Mouse (Mus musculus) mouse embryonic stem cell (cell line): ENCODE measurements around the gene Hoxd3.

Experiments used
- in situ Hi-C, 2 experiments: fragments of 300-500 bp; cut with MboI; formaldehyde crosslinking; loops; 1 replicate in 1 of 2; 3 replicates in 1 of 2; pipeline ENCODE4 v1.14.3; 2019 to 2020; ENCODE audit warnings: low sequenced_read_pairs in 2 of 2, low pct_unique_long_range_greater_than_20kb in 1 of 2, mixed read lengths in 1 of 2; ENCODE audit not compliant: unreplicated experiment in 1 of 2

Gene Hoxd3

GRCm38 (mm10) chr2:74676376-74677052 is 35.2 kb upstream of the Hoxd3 start:
- in situ Hi-C loops = loop anchor here (10.0 to 25.0 kb wide), 2 partner anchors 911 to 1112 kb away; no protein-coding TSS in a partner anchor

GRCm38 (mm10) chr2:74677106-74677505 is 34.6 kb upstream of the Hoxd3 start:
- in situ Hi-C loops = loop anchor here (10.0 to 25.0 kb wide), 2 partner anchors 910 to 1112 kb away; no protein-coding TSS in a partner anchor

- in situ Hi-C loops = loop anchor here (10.0 to 25.0 kb wide), 2 partner anchors 908 to 1114 kb away; no protein-coding TSS in a partner anchor
These were observed 32.7 kb upstream of the Hoxd3 start, which contains the start of gene Hoxd11 for GRCm38 (mm10) chr2:74678891-74679595. Hoxd11 (plus strand) TSS chr2:74679557.

- in situ Hi-C loops = loop anchor here (10.0 to 25.0 kb wide), 2 partner anchors 908 to 1115 kb away; no protein-coding TSS in a partner anchor
These were observed 32.1 kb upstream of the Hoxd3 start for GRCm38 (mm10) chr2:74679596-74679971.

GRCm38 (mm10) chr2:74679980-74680379 is 31.7 kb upstream of the Hoxd3 start:
- in situ Hi-C loops = loop anchor here (10.0 to 25.0 kb wide), 3 partner anchors 55 to 1115 kb away; no protein-coding TSS in a partner anchor

- in situ Hi-C loops = loop anchor here (10.0 to 25.0 kb wide), 2 partner anchors 54 to 907 kb away; no protein-coding TSS in a partner anchor
These were observed 30.9 kb upstream of the Hoxd3 start for GRCm38 (mm10) chr2:74680561-74681398.

- in situ Hi-C loops = loop anchor here (10.0 to 25.0 kb wide), 2 partner anchors 53 to 905 kb away; no protein-coding TSS in a partner anchor
These were observed 29.9 kb upstream of the Hoxd3 start for GRCm38 (mm10) chr2:74681594-74682531.

GRCm38 (mm10) chr2:74682796-74683195 is 28.9 kb upstream of the Hoxd3 start:
- in situ Hi-C loops = loop anchor here (10.0 to 25.0 kb wide), 2 partner anchors 52 to 905 kb away; no protein-coding TSS in a partner anchor

- in situ Hi-C loops = loop anchor here (10.0 to 25.0 kb wide), 2 partner anchors 51 to 904 kb away; no protein-coding TSS in a partner anchor
These were observed 28.2 kb upstream of the Hoxd3 start for GRCm38 (mm10) chr2:74683471-74683951.

- in situ Hi-C loops = loop anchor here (10.0 to 25.0 kb wide), 2 partner anchors 51 to 903 kb away; no protein-coding TSS in a partner anchor
These were observed 27.6 kb upstream of the Hoxd3 start for GRCm38 (mm10) chr2:74684106-74684505.

- in situ Hi-C loops = loop anchor here (10.0 to 25.0 kb wide), 2 partner anchors 50 to 902 kb away; no protein-coding TSS in a partner anchor
These were observed 26.6 kb upstream of the Hoxd3 start for GRCm38 (mm10) chr2:74685059-74685603.

- in situ Hi-C loops = loop anchor here (10.0 to 25.0 kb wide), 2 partner anchors 48 to 901 kb away; no protein-coding TSS in a partner anchor
These were observed 25.3 kb upstream of the Hoxd3 start for GRCm38 (mm10) chr2:74686301-74686987.

GRCm38 (mm10) chr2:74686988-74687697 is 24.6 kb upstream of the Hoxd3 start:
- in situ Hi-C loops = loop anchor here (10.0 to 25.0 kb wide), 2 partner anchors 48 to 900 kb away; no protein-coding TSS in a partner anchor

- in situ Hi-C loops = loop anchor here (10.0 to 25.0 kb wide), 2 partner anchors 47 to 899 kb away; no protein-coding TSS in a partner anchor
These were observed 23.8 kb upstream of the Hoxd3 start for GRCm38 (mm10) chr2:74687698-74688555.
